Mouse (Mus musculus) erythroblast, embryonic 14.5 days (primary cell): ENCODE measurements around the gene Gm17655.

ENCODE experiments used
- GATA1 ChIP-seq: IDR thresholded peaks from 2 replicates; pipeline ENCODE4 v1.6.1; 2012; ENCODE audit warnings: low read length, inconsistent platforms, mixed read lengths
- TAL1 ChIP-seq: IDR thresholded peaks from 3 replicates; pipeline ENCODE4 v1.6.1; 2012; ENCODE audit warnings: low read length, inconsistent platforms, mixed read lengths

DNA sequence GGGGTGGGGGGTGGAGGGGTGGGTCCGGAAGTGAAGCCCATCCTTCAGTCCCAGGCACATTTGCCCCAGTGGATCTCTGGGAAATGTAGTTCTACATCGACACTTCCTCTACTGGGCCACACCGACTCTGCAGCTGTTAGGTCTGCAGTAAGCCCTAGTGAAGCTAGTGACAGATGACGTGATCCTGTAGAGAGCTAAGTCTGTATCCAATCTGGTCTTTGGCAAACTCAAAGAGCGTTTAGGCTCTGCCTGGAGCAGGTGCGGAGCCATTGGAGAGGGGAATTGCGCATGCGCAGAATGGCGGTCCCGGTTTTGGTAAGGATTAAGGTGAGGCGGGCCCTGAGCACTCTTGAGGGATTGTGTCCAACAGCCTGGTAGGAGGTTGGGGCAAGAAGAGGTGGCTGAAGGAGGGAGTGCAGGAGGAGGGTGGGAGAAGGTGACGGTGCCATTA, 37.7 kb upstream of the Gm17655 start, which contains the start of gene Zfp605:
- TF ChIP-seq GATA1, result no peak
- no peak for TF ChIP-seq TAL1
